ENCODE assay signal across 7 mouse cellular contexts in genomic region chr1:170644255-170645205, GRCm38 (mm10). TPM values are rescaled to one million over a fixed set of nuclear protein-coding genes. Genes with fewer than 3 reads are reported as not detected.
DNase-seq lines count a peak whose midpoint lies in the region; ATAC-seq and TF ChIP-seq lines count a peak whose summit lies in the region.

TSS of gene Olfml2b (plus strand) at chr1:170644532.

- peak within 1 kb of the TSS; percentile 75 for H3K4me2 ChIP-seq in kidney, embryonic 15.5 days
- peak within 1 kb of the TSS; percentile 87 for H3K4me2 ChIP-seq in limb, embryonic 15.5 days
- peak within 1 kb of the TSS; percentile 90 for H3K4me2 ChIP-seq in midbrain, embryonic 16.5 days (ENCODE audit: low read length)

- no peak within 1 kb of the TSS for H3K27ac ChIP-seq in embryonic fibroblast, embryonic 13.5 days (ENCODE audit: insufficient read depth, low read length)
- peak within 1 kb of the TSS; percentile 87 for H3K27ac ChIP-seq in heart, embryonic 10.5 days
- no peak within 1 kb of the TSS for H3K27ac ChIP-seq in kidney, embryonic 15.5 days
- peak within 1 kb of the TSS; percentile 73 for H3K27ac ChIP-seq in limb, embryonic 15.5 days
- no peak within 1 kb of the TSS for H3K27ac ChIP-seq in midbrain, embryonic 16.5 days (ENCODE audit: low read length)

- TF ChIP-seq CTCF in embryonic fibroblast, embryonic 13.5 days (IDR thresholded peaks at IDR 0.05; ENCODE audit: borderline replicate concordance, insufficient read depth, low read length), result no peak

- H3K4me1 ChIP-seq in embryonic fibroblast, embryonic 13.5 days (ENCODE audit: control insufficient read depth, insufficient read depth, low read length), result peaks cover 6% of the 10 kb centered on the region; the same call in 1 of the 2 replicates
- H3K4me1 ChIP-seq in heart, embryonic 10.5 days, result peaks cover 51% of the 10 kb centered on the region
- H3K4me1 ChIP-seq in kidney, embryonic 15.5 days, result peaks cover 16% of the 10 kb centered on the region
- H3K4me1 ChIP-seq in limb, embryonic 15.5 days, result peaks cover 28% of the 10 kb centered on the region
- peaks cover 14% of the 10 kb centered on the region for H3K4me1 ChIP-seq in midbrain, embryonic 16.5 days (ENCODE audit: control insufficient read depth, insufficient read depth, low read length)

- peak within 1 kb of the TSS; percentile 52 for H3K4me3 ChIP-seq in embryonic fibroblast, embryonic 13.5 days (ENCODE audit: insufficient read depth, low read length)
- peak within 1 kb of the TSS; percentile 69 for H3K4me3 ChIP-seq in heart, embryonic 10.5 days
- peak within 1 kb of the TSS; percentile 52 for H3K4me3 ChIP-seq in kidney, embryonic 15.5 days (replicated peaks)
- H3K4me3 ChIP-seq in limb, embryonic 15.5 days, result peak within 1 kb of the TSS; percentile 57
- peak within 1 kb of the TSS; percentile 58 for H3K4me3 ChIP-seq in midbrain, embryonic 16.5 days (ENCODE audit: low read depth, low read length)

- H3K36me3 ChIP-seq in heart, embryonic 10.5 days, result peaks cover 10% of the 10 kb centered on the region
- no peaks in the 10 kb centered on the region for H3K36me3 ChIP-seq in kidney, embryonic 15.5 days
- no peaks in the 10 kb centered on the region for H3K36me3 ChIP-seq in limb, embryonic 15.5 days
- no peaks in the 10 kb centered on the region for H3K36me3 ChIP-seq in midbrain, embryonic 16.5 days (ENCODE audit: control insufficient read depth, insufficient read depth, low read length)

- DNase-seq in brain, adult 2 months (ENCODE audit: low read depth, low spot score), result peak; percentile 92
- peak; percentile 93 for DNase-seq in heart, embryonic 10.5 days (ENCODE audit: low spot score)
- peak; percentile 54 to 81 for DNase-seq in spleen, postnatal 4 days (ENCODE audit: low spot score in 2 of 2)

- H3K9ac ChIP-seq in kidney, embryonic 15.5 days, result peak within 1 kb of the TSS; percentile 46
- peak within 1 kb of the TSS; percentile 45 for H3K9ac ChIP-seq in limb, embryonic 15.5 days
- H3K9ac ChIP-seq in midbrain, embryonic 16.5 days (ENCODE audit: low read depth, low read length), result peak within 1 kb of the TSS; percentile 81

- 0 out of 2 replicates have a peak, but pooled peaks cover 4% of the 10 kb centered on the region for H3K27me3 ChIP-seq in heart, embryonic 10.5 days (ENCODE audit: insufficient read depth, poor library complexity, severe bottlenecking)
- peaks cover 20% of the 10 kb centered on the region for H3K27me3 ChIP-seq in kidney, embryonic 15.5 days
- no peaks in the 10 kb centered on the region for H3K27me3 ChIP-seq in limb, embryonic 15.5 days
- no peaks in the 10 kb centered on the region for H3K27me3 ChIP-seq in midbrain, embryonic 16.5 days (ENCODE audit: control insufficient read depth, insufficient read depth, low read depth, low read length)

- WGBS in heart, embryonic 10.5 days, result 14% methylated on average over 51 of the region's 51 CpGs
- WGBS in kidney, embryonic 15.5 days, result 13% methylated on average over 51 of the region's 51 CpGs
- 12% methylated on average over 51 of the region's 51 CpGs for WGBS in limb, embryonic 15.5 days
- WGBS in midbrain, embryonic 16.5 days, result 13% methylated on average over 48 of the region's 51 CpGs

- peak; percentile 98 for ATAC-seq in kidney, embryonic 15.5 days (replicated peaks; ENCODE audit: low FRiP score)
- ATAC-seq in limb, embryonic 15.5 days (ENCODE audit: insufficient number of reproducible peaks, low FRiP score, low TSS enrichment, low read depth), result peak; percentile 85
- peak; percentile 96 for ATAC-seq in midbrain, embryonic 16.5 days

- peak; percentile 58 for TF ChIP-seq POLR2A in embryonic fibroblast, embryonic 13.5 days (IDR thresholded peaks at IDR 0.05; ENCODE audit: low read depth, low read length)

- H3K9me3 ChIP-seq in heart, embryonic 10.5 days, result no peaks in the 10 kb centered on the region
- no peaks in the 10 kb centered on the region for H3K9me3 ChIP-seq in kidney, embryonic 15.5 days (replicated peaks)
- no peaks in the 10 kb centered on the region for H3K9me3 ChIP-seq in limb, embryonic 15.5 days
- H3K9me3 ChIP-seq in midbrain, embryonic 16.5 days (replicated peaks; ENCODE audit: control insufficient read depth, low read length, poor library complexity, severe bottlenecking), result no peaks in the 10 kb centered on the region

RNA-seq across cellular contexts. Expression of gene Olfml2b, which starts in this region (rescaled TPM):
- polyA plus RNA-seq in embryonic fibroblast, embryonic 13.5 days (2011; ENCODE audit: insufficient read length, low read depth, missing spikeins), result 59.1 and 62.1 TPM in 2 replicates
- 31.4 and 51.0 TPM in 2 replicates for polyA plus RNA-seq in heart, embryonic 10.5 days (2016; fragmentation: Nextera tagmentation; extraction: Ambion mirVana)
- polyA plus RNA-seq in kidney, embryonic 15.5 days (2015; fragmentation: Nextera tagmentation; extraction: Ambion mirVana), result 10.9 and 12.0 TPM in 2 replicates
- 52.5 and 69.4 TPM in 2 replicates for polyA plus RNA-seq in limb, embryonic 15.5 days (2015; fragmentation: Nextera tagmentation; extraction: Ambion mirVana)
- polyA plus RNA-seq in midbrain, embryonic 16.5 days (2015; fragmentation: Nextera tagmentation; extraction: Ambion mirVana), result 4.2 and 5.1 TPM in 2 replicates

Comparison
In these comparisons a context has a peak if more than half of its experiments do, and no peak if none do; other contexts are left out.
1. H3K27ac ChIP-seq: peak in heart, embryonic 10.5 days (single experiment) and limb, embryonic 15.5 days (single experiment); none in embryonic fibroblast, embryonic 13.5 days (single experiment), kidney, embryonic 15.5 days (single experiment) and midbrain, embryonic 16.5 days (single experiment).
2. Peak in every context shown above with its lines, with median percentiles within 50 percentile points of each other: DNase-seq, H3K4me3 ChIP-seq, ATAC-seq, H3K4me2 ChIP-seq and H3K9ac ChIP-seq.